Mouse (Mus musculus) heart, postnatal 0 days (tissue): ENCODE measurements at regions not wholly inside any gene's neighbourhood (a gene's known extent, or its start where the extent isn't known, plus 50 kb on each side); places are given as distances from the start of the nearest gene placed in this dataset.

ENCODE experiments used
- ATAC-seq: fragments of 200-750 bp; cut with Nextera tagmentation; 2 replicates; pipeline ENCODE4 v1.8.0; 2017; ENCODE audit warnings: low read depth, moderate number of reproducible peaks, moderate library complexity; ENCODE audit not compliant: insufficient read depth
- DNase-seq: peaks from one replicate; pipeline ENCODE4 v3.0.0-alpha.2; 2016; ENCODE audit warnings: low spot score
- H3K27ac ChIP-seq: fragments of 300-500 bp; sonication (generic); 2 replicates; pipeline ENCODE4 v1.5.1; 2014; ENCODE audit warnings: low read depth, mild to moderate bottlenecking
- H3K27me3 ChIP-seq: fragments of 300-500 bp; sonication (generic); 2 replicates; pipeline ENCODE4 v1.6.1; 2014; ENCODE audit warnings: low read length, mixed read lengths; ENCODE audit not compliant: control insufficient read depth, insufficient read depth
- H3K36me3 ChIP-seq: fragments of 300-500 bp; sonication (generic); replicated peaks from 2 replicates; pipeline ENCODE4 v1.6.1; 2014; ENCODE audit warnings: low read length, mixed read lengths; ENCODE audit not compliant: control insufficient read depth, insufficient read depth
- H3K4me1 ChIP-seq: fragments of 300-500 bp; sonication (generic); 2 replicates; pipeline ENCODE4 v1.6.1; 2014; ENCODE audit warnings: antibody characterized with exemption; ENCODE audit not compliant: control insufficient read depth, insufficient read depth
- H3K4me2 ChIP-seq: fragments of 300-500 bp; sonication (generic); 2 replicates; pipeline ENCODE4 v1.6.1; 2014; ENCODE audit warnings: low read depth, mild to moderate bottlenecking, low read length, moderate library complexity
- H3K4me3 ChIP-seq: fragments of 300-500 bp; sonication (generic); 2 replicates; pipeline ENCODE4 v1.5.1; 2014; ENCODE audit warnings: low read depth, low read length
- H3K9ac ChIP-seq: fragments of 300-500 bp; sonication (generic); replicated peaks from 2 replicates; pipeline ENCODE4 v1.6.1; 2014; ENCODE audit warnings: low read depth, low read length, mixed read lengths
- H3K9me3 ChIP-seq: fragments of 300-500 bp; sonication (generic); replicated peaks from 2 replicates; pipeline ENCODE4 v1.6.1; 2016; ENCODE audit warnings: low read length; ENCODE audit not compliant: control insufficient read depth
- CTCF ChIP-seq: IDR thresholded peaks from 2 replicates; pipeline ENCODE4 v1.5.1; 2016; ENCODE audit warnings: antibody characterized with exemption, control low read depth, low read depth
- EP300 ChIP-seq: IDR thresholded peaks from 2 replicates; pipeline ENCODE4 v1.6.1; 2016; ENCODE audit warnings: antibody characterized with exemption, low read depth
- WGBS: fragments of 180-500 bp; shearing (Covaris S2); extraction: QIAGEN DNeasy Blood & Tissue Kit; methylation state at CpG from one replicate; pipeline ENCODE4 v1.1.7; 2014; 5-methylcytosine and 5-hydroxymethylcytosine counted together

DNA sequence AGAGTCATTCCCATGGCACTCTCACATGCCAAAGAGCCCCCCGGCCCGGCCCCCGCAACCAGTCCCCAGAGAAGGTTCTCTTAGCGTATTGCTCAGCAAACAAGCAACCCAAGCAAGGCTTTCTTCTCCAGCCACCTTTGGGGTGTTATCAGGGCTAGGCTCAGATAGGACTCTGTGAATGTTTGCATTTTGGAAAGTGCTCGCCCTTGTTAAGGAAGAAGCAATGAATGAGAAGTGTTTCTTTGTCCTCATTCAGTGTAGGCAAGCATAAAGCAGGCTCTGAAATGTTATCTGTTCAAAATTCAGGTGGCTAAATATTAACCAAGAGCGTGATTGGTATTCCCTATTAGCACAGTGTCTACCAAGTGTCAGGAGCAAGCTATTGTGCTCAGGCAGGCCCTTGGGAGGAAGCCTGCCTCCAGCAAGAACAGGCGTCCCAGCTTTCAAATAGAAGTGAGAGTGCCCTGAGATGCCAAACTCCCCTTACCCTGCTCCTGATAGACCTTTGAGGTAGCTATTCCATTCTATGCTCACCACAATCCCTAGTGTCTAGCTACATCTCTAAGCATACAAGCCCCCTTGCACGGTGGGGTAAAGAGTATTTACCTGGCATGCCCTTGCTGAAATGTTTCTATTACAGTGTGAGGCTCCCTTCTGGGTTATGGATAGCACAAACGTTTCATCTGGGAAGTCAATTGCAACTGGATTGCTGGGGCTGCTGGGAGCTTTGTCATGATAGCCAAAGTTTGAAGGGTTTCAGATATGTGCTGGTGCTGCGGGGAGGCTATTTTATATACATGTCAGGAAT is 191.7 kb downstream of the Fam43a start:
- no peaks in the 10 kb centered on the region for H3K36me3 ChIP-seq
- no peak overlapping the region for H3K4me2 ChIP-seq
- H3K9ac ChIP-seq = no peak overlapping the region
- H3K27me3 ChIP-seq = no peaks in the 10 kb centered on the region
- TF ChIP-seq EP300 = no peak
- no peak for TF ChIP-seq CTCF
- ATAC-seq (no peak), DNase-seq (no peak)
- no peak overlapping the region for H3K4me3 ChIP-seq
- 41% methylated on average over 10 of the region's 10 CpGs for whole genome bisulfite sequencing
- peaks cover 74% of the 10 kb centered on the region for H3K4me1 ChIP-seq
- no peaks in the 10 kb centered on the region for H3K9me3 ChIP-seq
- peak overlapping the region; percentile 86 for H3K27ac ChIP-seq

GRCm38 (mm10) chr16:30792738-30793377 is 193.3 kb downstream of the Fam43a start:
- ATAC-seq (no peak), DNase-seq (no peak)
- H3K4me2 ChIP-seq = no peak overlapping the region
- H3K27ac ChIP-seq = peak overlapping the region; percentile 14; the same call in 1 of the 2 replicates
- H3K4me1 ChIP-seq = peaks cover 74% of the 10 kb centered on the region
- H3K4me3 ChIP-seq = no peak overlapping the region
- no peak overlapping the region for H3K9ac ChIP-seq
- 22% methylated on average over 11 of the region's 11 CpGs for WGBS
- no peaks in the 10 kb centered on the region for H3K36me3 ChIP-seq
- no peaks in the 10 kb centered on the region for H3K9me3 ChIP-seq
- H3K27me3 ChIP-seq = no peaks in the 10 kb centered on the region
- no peak for TF ChIP-seq EP300
- no peak for TF ChIP-seq CTCF

GRCm38 (mm10) chr16:30793378-30793753 is 193.8 kb downstream of the Fam43a start:
- Histone ChIP-seq H3K4me3 (no peak overlapping the region), H3K27ac (no peak overlapping the region), H3K4me2 (no peak overlapping the region), H3K36me3 (no peaks in the 10 kb centered on the region), H3K9ac (no peak overlapping the region), H3K9me3 (no peaks in the 10 kb centered on the region), H3K27me3 (no peaks in the 10 kb centered on the region), H3K4me1 (peaks cover 69% of the 10 kb centered on the region)
- WGBS = 42% methylated on average over 9 of the region's 9 CpGs
- DNase-seq = no peak
- ATAC-seq = no peak
- no peak for TF ChIP-seq CTCF
- no peak for TF ChIP-seq EP300

GRCm38 (mm10) chr16:30793856-30794255 is 194.3 kb downstream of the Fam43a start:
- no peak overlapping the region for H3K27ac ChIP-seq
- peaks cover 64% of the 10 kb centered on the region for H3K4me1 ChIP-seq
- H3K36me3 ChIP-seq = no peaks in the 10 kb centered on the region
- 99% methylated on average over 3 of the region's 3 CpGs for WGBS
- TF ChIP-seq EP300 = no peak
- TF ChIP-seq CTCF = no peak
- H3K4me3 ChIP-seq = no peak overlapping the region
- no peaks in the 10 kb centered on the region for H3K27me3 ChIP-seq
- ATAC-seq = no peak
- DNase-seq = no peak
- H3K9me3 ChIP-seq = no peaks in the 10 kb centered on the region
- H3K4me2 ChIP-seq = no peak overlapping the region
- H3K9ac ChIP-seq = no peak overlapping the region

- Histone ChIP-seq H3K27me3 (no peaks in the 10 kb centered on the region), H3K27ac (peak overlapping the region; percentile 76), H3K9me3 (no peaks in the 10 kb centered on the region), H3K4me3 (no peak overlapping the region), H3K36me3 (no peaks in the 10 kb centered on the region), H3K4me2 (no peak overlapping the region), H3K4me1 (peaks cover 61% of the 10 kb centered on the region), H3K9ac (no peak overlapping the region)
- WGBS = 20% methylated on average over 5 of the region's 5 CpGs
- DNase-seq (peak; percentile 81), ATAC-seq (peak; percentile 84)
- TF ChIP-seq CTCF = no peak
- peak; percentile 94 for TF ChIP-seq EP300
These were observed 196.0 kb downstream of the Fam43a start for GRCm38 (mm10) chr16:30795501-30795904.
